Mouse (Mus musculus) right cerebral cortex, postnatal 36 days (tissue): ENCODE measurements around the gene Trim21.
A peak's percentile ranks its signal among the peaks of the same experiment; 100 is the strongest.

Experiments
- DNase-seq, 2 experiments: peaks; one replicate each; pipeline ENCODE4 v3.0.0; 2022; ENCODE audit warnings: low spot score in 2 of 2, mixed read lengths in 1 of 2

Trim21 gene

GRCm38 (mm10) chr7:102564999-102565997, at the start of gene Trim21:
Gene Trim21, minus strand, starts transcription at chr7:102565486.
- peak; percentile 14 to 23 for DNase-seq

GRCm38 (mm10) chr7:102597378-102598031, 32.2 kb upstream of the Trim21 start, which contains the start of gene Olfr552:
Gene Olfr552, plus strand, starts transcription at chr7:102597770.
- no peak for DNase-seq

GRCm38 (mm10) chr7:102591786-102592185, 26.5 kb upstream of the Trim21 start, which contains the start of gene Olfr551:
Gene Olfr551, minus strand, starts transcription at chr7:102591886.
- no peak for DNase-seq

GRCm38 (mm10) chr7:102575998-102576397, 10.7 kb upstream of the Trim21 start:
- no peak for DNase-seq

- no peak for DNase-seq
Measured at GRCm38 (mm10) chr7:102573174-102573830, 8.0 kb upstream of the Trim21 start.

- DNase-seq, result peak in 1 of 2 experiments; percentile 7
Measured at GRCm38 (mm10) chr7:102571142-102571541, 5.9 kb upstream of the Trim21 start, which contains the start of gene Olfr550. Gene Olfr550, plus strand, starts transcription at chr7:102571442.

- DNase-seq, result no peak
Measured at GRCm38 (mm10) chr7:102566219-102566618, 933 bp upstream of the Trim21 start.

GRCm38 (mm10) chr7:102553279-102553678, 12.0 kb downstream of the Trim21 start:
- no peak for DNase-seq

GRCm38 (mm10) chr7:102549570-102549969, 15.7 kb downstream of the Trim21 start, which contains the start of gene Olfr549:
Gene Olfr549, plus strand, starts transcription at chr7:102549870.
- no peak for DNase-seq

GRCm38 (mm10) chr7:102541251-102541650, 24.0 kb downstream of the Trim21 start:
- DNase-seq, result no peak

- no peak for DNase-seq
Measured at GRCm38 (mm10) chr7:102540596-102540995, 24.7 kb downstream of the Trim21 start, which contains the start of gene Olfr548-ps1. Gene Olfr548-ps1, plus strand, starts transcription at chr7:102540896.

- DNase-seq, result no peak
Measured at GRCm38 (mm10) chr7:102534449-102534848, 30.8 kb downstream of the Trim21 start, which contains the start of gene Olfr547. Gene Olfr547, plus strand, starts transcription at chr7:102534749.

- DNase-seq, result no peak
Measured at GRCm38 (mm10) chr7:102529052-102529451, 36.2 kb downstream of the Trim21 start.

GRCm38 (mm10) chr7:102517051-102517335, 48.3 kb downstream of the Trim21 start:
- no peak for DNase-seq

GRCm38 (mm10) chr7:102516261-102517050, 48.8 kb downstream of the Trim21 start:
- no peak for DNase-seq

- no peak for DNase-seq
Measured at GRCm38 (mm10) chr7:102514144-102514543, 51.1 kb downstream of the Trim21 start.

- peak; percentile 63 to 70 for DNase-seq
Measured at GRCm38 (mm10) chr7:102512814-102513435, 52.4 kb downstream of the Trim21 start.

GRCm38 (mm10) chr7:102511927-102512326, 53.4 kb downstream of the Trim21 start:
- DNase-seq, result no peak

- no peak for DNase-seq
Measured at GRCm38 (mm10) chr7:102509726-102510125, 55.6 kb downstream of the Trim21 start.

GRCm38 (mm10) chr7:102508666-102509065, 56.6 kb downstream of the Trim21 start:
- DNase-seq, result no peak
